Mouse (Mus musculus) c-Kit-positive CD71-positive TER-119-negative erythroid progenitor cells, embryonic 14.5 days (primary cell): ENCODE measurements at regions not wholly inside any gene's neighbourhood (a gene's known extent, or its start where the extent isn't known, plus 50 kb on each side); places are given as distances from the start of the nearest gene placed in this dataset.

ENCODE experiments used
- DNase-seq: peaks from one replicate; pipeline ENCODE4 v3.0.0-alpha.2; 2013; ENCODE audit warnings: low read depth

DNA sequence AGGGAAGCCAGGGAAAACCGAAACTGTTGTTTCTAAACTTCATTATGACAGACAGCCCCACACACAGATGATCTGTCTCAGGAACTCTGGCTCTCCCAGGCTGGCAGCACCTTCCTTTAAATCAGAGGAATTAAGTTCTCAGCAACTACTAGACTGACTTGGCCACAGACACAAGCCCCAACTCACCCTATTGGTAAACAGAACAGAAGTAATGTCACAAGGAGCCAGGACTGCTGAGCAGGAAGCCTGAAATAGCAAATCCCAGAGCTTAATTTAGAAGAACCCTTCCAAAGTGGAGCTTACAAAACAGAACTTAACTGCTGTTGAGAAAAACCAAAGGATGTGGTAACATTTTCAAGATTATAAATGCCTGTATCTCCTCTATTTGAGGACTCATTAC lies 174.8 kb downstream of the Nfkbiz start:
- no peak for DNase-seq

DNA sequence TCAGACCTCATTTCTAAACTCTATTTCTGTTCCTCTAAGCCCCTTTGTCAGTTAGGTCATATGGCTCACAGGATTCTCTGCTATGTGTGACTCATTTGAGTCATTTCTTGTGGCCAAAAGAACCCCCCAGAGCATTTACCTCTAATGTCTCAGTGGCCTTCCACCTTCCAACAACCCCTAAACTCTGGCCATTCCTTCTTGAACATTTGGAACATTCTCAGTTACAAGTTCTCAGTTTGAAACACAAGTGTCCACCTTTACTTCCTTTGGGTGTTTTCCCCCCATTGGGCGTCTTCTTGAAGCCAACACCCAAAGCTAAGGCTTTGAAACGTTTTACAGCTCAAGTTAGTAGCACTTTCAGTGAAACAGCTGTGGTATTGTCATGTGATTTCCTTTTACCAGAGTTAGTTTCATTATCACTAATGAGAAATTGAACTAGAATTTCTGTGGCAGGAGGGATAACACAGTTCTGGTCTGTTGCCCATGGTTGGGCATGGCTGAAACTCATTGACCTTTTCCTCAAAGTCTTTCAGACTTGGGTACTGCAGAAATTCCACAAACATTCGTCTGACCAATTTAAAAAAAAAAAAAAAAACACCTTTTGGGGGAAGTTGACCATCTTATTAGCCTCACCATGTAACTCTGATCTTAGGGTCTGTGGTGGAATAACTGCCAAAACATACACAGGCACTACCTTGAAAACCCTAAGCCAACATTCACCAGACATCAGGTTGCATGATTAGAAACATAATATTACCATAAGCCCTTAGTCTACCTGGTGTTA lies 201.8 kb downstream of the Nfkbiz start:
- DNase-seq = no peak

DNA sequence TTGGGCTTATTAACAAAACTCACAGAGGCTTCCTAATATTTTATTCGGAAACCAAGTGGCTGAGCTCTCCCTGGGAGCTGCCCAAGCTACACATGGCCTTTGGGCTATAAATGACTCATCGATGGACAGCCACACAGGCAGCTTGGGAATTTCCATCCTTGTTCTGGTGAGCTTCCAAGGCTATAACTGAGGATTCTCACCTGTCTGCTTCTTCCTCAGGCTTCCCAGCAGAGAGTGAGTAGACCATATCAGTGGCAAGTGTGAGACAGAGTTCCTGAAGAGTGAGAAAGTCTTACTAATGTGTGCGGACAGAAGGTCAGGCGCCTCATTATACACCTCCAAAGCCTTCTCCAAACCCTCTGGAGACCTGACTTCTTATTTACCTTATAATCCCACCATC lies 202.5 kb downstream of the Nfkbiz start:
- DNase-seq = no peak

DNA sequence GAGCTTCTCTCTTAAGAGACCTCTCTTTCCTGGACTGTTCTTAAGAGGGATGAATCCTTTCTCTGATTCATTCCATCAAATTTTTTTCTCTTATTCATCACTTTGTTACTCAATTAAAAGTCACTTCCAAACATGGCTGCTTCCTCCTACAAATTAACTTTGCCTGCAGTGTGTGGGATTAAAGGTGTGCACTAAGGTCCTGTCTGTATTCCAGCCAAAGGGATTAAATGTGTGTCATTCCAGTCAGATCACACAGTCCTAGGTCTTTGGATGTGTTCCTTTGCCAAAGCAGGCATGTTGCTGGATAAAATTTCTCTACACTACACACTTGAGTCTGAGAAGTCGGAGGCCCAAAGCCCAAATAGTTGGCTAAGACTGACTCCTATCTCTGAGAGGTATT lies 204.0 kb downstream of the Nfkbiz start:
- no peak for DNase-seq

DNA sequence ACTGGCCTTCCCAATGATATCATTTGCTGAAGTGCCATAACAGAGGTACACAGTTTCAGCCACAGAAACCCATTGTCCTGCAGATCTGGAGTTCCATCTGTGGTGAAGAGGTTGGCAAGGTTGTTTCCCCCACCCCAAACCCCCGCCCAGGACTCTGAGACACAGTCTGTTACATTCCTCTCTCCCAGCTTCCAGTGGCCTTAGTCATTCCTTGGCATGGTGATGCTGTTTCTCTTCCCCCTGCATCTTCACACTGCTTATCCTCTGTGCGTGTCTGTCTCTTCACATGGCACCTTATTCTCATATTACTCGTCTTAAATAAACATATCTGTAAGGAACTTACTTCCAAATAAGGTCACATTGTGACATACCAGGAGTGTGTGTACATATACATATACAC lies 206.5 kb downstream of the Nfkbiz start:
- no peak for DNase-seq

DNA sequence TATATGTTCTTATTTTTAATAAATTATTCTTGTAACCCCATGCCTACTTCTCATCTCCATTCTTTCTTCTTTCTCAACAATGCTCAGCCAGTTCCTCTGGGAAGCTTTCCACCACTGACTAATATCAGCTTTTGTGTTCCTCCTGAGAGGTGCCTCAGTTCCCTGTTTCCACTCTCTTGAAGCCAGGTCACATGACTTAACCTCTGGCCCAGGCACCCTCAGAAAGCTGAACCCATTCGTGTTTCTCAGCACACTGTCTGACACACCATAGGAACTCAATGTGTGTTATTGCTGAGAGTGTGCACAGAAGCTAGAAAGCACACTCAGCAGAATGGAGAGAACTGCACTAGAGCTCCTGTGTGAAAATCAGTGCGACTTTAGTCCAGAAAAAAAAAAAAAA lies 207.1 kb downstream of the Nfkbiz start:
- no peak for DNase-seq

- no peak for DNase-seq
Observed at GRCm38 (mm10) chr16:55631048-55631447, 207.7 kb downstream of the Nfkbiz start.

DNA sequence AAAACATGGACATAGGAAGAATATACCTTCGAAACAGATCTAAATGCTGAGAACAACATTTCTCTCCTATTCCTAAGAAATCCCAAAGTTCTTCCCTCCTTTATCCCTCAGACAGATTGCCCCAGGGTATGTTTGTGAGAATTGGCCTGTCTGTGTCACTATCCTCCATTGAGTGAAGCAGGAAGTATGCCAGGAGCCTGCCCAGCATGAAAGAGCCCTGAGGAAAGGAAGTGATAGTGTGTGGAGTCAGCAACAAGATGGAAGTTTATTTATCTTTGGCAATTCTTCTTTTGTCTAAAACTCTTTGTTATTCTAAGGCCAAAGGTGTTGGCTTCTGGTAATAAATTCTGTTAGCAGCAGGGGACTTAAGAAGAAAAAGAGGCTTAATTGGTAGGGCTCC lies 211.2 kb downstream of the Nfkbiz start:
- no peak for DNase-seq

- DNase-seq = no peak
Observed at GRCm38 (mm10) chr16:55623422-55623821, 215.3 kb downstream of the Nfkbiz start.

- DNase-seq = no peak
Observed at GRCm38 (mm10) chr16:55619731-55620130, 219.0 kb downstream of the Nfkbiz start.

- DNase-seq = no peak
Observed at GRCm38 (mm10) chr16:55617958-55618357, 220.7 kb downstream of the Nfkbiz start.

GRCm38 (mm10) chr16:55617506-55617905 lies 221.2 kb downstream of the Nfkbiz start:
- DNase-seq = no peak

- DNase-seq = no peak
Observed at GRCm38 (mm10) chr16:55616408-55617120, 222.1 kb downstream of the Nfkbiz start.

- DNase-seq = no peak
Observed at GRCm38 (mm10) chr16:55612873-55613272, 225.8 kb downstream of the Nfkbiz start.

- no peak for DNase-seq
Observed at GRCm38 (mm10) chr16:55612001-55612400, 226.7 kb downstream of the Nfkbiz start.

- DNase-seq = no peak
Observed at GRCm38 (mm10) chr16:55611172-55611571, 227.5 kb downstream of the Nfkbiz start.

DNA sequence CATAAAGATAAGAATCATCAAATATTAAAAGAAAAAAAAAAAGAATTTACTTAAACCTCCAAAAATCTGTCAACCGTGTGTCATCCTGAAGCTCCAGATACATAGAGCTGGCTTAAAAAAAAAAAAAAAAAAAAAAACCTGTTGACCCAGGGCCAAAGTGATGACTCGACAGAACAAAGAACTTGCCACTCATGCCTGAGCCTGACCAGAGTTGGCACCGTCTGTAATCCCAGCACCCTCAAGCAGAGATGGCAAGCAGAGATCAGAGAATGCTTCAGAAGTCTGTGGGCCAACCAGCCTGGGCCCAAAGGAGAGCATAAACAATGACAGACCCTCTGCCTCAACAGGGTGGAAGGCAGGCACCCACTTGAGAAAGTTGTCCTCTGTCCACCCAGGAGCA lies 230.3 kb downstream of the Nfkbiz start:
- no peak for DNase-seq

DNA sequence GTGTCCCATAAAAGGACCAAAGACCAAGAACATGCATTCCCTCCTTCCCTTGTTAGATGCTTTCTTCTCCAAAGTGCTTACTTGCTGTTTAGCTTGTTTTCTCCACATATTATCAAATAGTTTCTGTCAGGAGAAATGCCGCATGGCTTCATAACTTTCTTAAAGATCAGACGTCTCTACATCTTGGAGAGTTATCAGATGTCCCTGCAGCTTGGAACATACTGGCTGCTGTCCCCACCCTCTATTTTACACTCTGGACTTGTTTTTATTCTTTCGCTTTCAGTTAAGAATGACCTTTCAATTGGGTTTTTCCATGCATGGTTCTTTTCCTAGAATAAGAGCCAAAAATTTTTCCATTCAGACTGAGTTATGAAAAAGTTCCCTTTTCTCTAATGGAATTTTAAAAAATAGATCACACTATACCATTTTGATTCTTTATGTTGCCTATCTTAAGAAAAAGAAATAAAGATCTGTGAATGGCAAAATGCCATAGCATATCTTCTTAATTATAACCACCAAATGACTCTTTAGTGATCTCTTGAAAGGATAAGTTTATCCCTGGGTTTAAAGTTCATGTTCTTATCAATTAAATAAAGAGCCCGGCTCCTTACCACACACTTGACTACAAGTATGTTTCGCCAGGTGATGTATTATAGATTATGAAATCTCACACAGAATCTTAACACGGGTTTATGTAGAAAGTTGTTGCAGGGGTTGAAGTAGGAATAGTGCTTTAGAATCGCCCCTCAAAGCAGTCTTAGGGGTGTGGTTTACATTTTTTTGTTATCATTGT lies 232.1 kb downstream of the Nfkbiz start:
- DNase-seq = no peak

DNA sequence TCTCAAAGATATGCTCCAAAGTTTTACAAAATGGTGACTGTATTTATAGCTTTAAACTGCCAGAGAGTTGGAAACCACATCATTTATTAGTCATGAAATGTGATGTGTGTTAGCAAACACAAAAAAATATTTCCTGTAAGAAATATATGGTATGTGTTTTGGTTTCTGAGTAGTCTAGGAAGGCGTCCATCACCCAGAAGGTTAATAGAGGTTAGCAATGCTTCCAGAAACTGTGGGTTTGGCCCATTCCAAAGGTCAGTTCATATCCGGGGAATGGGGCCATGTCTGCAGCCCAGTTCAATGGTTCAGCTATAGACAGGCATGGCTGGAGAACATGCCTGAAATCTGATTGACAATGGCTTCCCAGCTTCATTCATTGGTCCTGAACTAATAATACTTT lies 235.1 kb downstream of the Nfkbiz start:
- DNase-seq = no peak

DNA sequence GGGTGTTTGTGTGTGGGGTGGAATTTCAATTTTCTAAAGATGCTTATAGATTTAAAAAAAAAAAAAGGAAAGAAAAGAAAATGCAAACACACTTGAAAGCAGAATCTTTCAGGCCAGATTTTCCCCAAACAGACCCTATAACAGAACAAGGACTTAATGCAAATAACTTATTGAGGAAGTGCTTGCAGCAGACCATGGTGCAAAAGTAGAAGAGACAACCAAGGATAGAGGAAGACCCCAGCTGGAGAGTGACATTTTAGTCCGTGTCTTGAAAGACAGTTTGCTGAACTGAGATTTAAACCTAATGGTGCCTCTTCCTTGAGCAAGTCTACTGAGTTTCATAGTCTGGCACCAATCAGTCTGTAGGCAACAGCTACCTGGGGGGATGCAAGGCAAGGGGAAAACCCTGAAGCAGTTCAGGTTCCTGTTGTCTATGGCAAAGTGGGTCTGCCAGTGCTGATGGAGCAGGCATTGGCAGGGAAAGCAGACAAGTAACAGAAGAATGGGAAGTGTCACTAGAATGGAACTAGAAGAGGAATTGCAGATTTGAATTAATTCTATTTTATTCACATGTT lies 249.2 kb downstream of the Nfkbiz start:
- DNase-seq = no peak

- no peak for DNase-seq
Observed at GRCm38 (mm10) chr16:55587138-55587537, 251.6 kb downstream of the Nfkbiz start.

DNA sequence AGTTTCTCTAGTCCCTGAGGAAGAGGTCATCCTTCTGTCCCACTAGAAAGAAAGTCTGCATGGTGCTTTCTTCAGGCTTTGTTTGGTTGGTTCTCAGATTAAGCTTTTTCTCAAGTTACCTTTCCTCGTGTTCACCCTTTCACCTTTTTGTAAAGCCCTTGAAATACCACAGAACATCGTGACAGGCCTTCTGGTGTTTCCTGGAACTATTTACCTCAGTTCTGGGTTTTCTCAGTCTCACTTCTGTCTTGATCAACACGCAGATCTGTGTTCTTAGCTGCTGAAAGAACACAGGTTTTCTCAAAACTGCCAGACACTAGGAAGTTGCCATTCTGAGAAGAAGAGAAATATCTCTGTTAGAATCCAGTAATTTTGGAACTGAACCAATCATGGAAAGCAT lies 255.8 kb downstream of the Nfkbiz start:
- DNase-seq = no peak

DNA sequence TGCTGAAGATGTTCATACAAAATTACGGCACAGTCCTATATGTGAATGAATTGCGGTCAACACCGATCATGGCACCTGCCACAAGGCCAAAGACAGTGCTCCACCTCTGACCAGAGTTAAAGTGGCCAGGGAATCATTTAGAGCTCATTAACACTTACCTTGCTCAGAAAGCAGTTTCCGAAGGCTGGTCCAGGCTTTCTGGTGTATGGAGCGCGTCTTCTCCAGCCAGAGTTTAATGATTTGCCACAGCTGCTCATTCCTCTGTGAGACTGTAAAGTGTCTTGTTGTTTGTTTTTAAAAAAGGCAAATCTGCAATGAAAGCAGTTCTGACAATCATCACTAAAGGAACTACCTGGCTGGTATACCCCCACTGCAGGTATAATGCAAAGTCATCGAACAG lies 256.7 kb downstream of the Nfkbiz start:
- no peak for DNase-seq
